Mouse (Mus musculus) MEL (cell line): ENCODE results near the gene Ptpra. TPM values are rescaled to one million over a fixed set of nuclear protein-coding genes. Genes with fewer than 3 reads are reported as not detected.

Experiments used
- DNase-seq: peaks from one replicate; pipeline ENCODE4 v3.0.0; 2011; ENCODE audit warnings: low read depth, low spot score
- H3K27ac ChIP-seq: 2 replicates; pipeline ENCODE4 v1.5.1; 2012; ENCODE audit warnings: low read depth, mild to moderate bottlenecking, control low read depth, low read length, moderate library complexity; ENCODE audit not compliant: control insufficient read depth
- H3K27me3 ChIP-seq, 2 experiments: fragments of 150-350 bp in 1 of 2; sonication (generic) in 1 of 2; 2 replicates each; pipeline ENCODE4 v1.6.1; 2012; ENCODE audit warnings: low read length in 2 of 2, mild to moderate bottlenecking in 2 of 2, improper control_type of control experiment in 1 of 2, moderate library complexity in 1 of 2; ENCODE audit not compliant: insufficient read depth in 2 of 2, control insufficient read depth in 1 of 2
- H3K36me3 ChIP-seq, 2 experiments: 2 replicates each; pipeline ENCODE4 v1.6.1; 2012 to 2014; ENCODE audit warnings: low read length in 2 of 2, improper control_type of control experiment in 1 of 2, inconsistent platforms in 1 of 2, mild to moderate bottlenecking in 1 of 2; ENCODE audit not compliant: insufficient read depth in 2 of 2, control insufficient read depth in 1 of 2
- H3K4me1 ChIP-seq, 2 experiments: fragments of 150-350 bp in 1 of 2; sonication (generic) in 1 of 2; 2 replicates each; pipeline ENCODE4 v1.6.1; 2012; ENCODE audit warnings: low read length in 2 of 2, improper control_type of control experiment in 1 of 2, mild to moderate bottlenecking in 1 of 2; ENCODE audit not compliant: insufficient read depth in 2 of 2, control insufficient read depth in 1 of 2
- H3K4me3 ChIP-seq, 2 experiments: fragments of 150-350 bp in 1 of 2; sonication (generic) in 1 of 2; 2 replicates each; pipeline ENCODE4 v1.5.1; 2012; ENCODE audit warnings: low read depth in 2 of 2, low read length in 2 of 2, mild to moderate bottlenecking in 2 of 2, moderate library complexity in 2 of 2, control low read depth in 1 of 2, improper control_type of control experiment in 1 of 2; ENCODE audit not compliant: control insufficient read depth in 1 of 2, insufficient read depth in 1 of 2
- H3K79me2 ChIP-seq: 2 replicates; pipeline ENCODE4 v1.6.1; 2012; ENCODE audit warnings: mild to moderate bottlenecking, low read length, moderate library complexity; ENCODE audit not compliant: control insufficient read depth, poor library complexity, insufficient read depth
- H3K9ac ChIP-seq: 2 replicates; pipeline ENCODE4 v1.6.1; 2012; ENCODE audit warnings: low read depth, mild to moderate bottlenecking, control low read depth, low read length, moderate library complexity; ENCODE audit not compliant: control insufficient read depth, poor library complexity, severe bottlenecking
- H3K9me3 ChIP-seq: fragments of 150-350 bp; sonication (generic); replicated peaks from 2 replicates; pipeline ENCODE4 v1.6.1; 2012; ENCODE audit warnings: mild to moderate bottlenecking, low read length, improper control_type of control experiment, moderate library complexity; ENCODE audit not compliant: insufficient read depth
- CHD1 ChIP-seq: IDR thresholded peaks from 2 replicates; pipeline ENCODE4 v1.6.1; 2012; ENCODE audit warnings: low read depth, mild to moderate bottlenecking, inconsistent platforms, low read length, improper control_type of control experiment
- CHD2 ChIP-seq: IDR thresholded peaks from 2 replicates; pipeline ENCODE4 v1.6.1; 2011; ENCODE audit warnings: low read length, improper control_type of control experiment
- CTCF ChIP-seq, 3 experiments: IDR thresholded peaks in 2 of 3; conservative IDR thresholded peaks in 1 of 3; 2 replicates each; pipeline ENCODE4 v1.5.1; 2011 to 2012; ENCODE audit warnings: low read length in 3 of 3, low read depth in 2 of 3, mild to moderate bottlenecking in 2 of 3, improper control_type of control experiment in 1 of 3, inconsistent platforms in 1 of 3, mixed read lengths in 1 of 3, moderate library complexity in 1 of 3; ENCODE audit not compliant: control insufficient read depth in 1 of 3, insufficient read depth in 1 of 3, poor library complexity in 1 of 3, severe bottlenecking in 1 of 3
- E2F4 ChIP-seq: IDR thresholded peaks from 2 replicates; pipeline ENCODE4 v1.6.1; 2011; ENCODE audit warnings: low read depth, low read length, improper control_type of control experiment, borderline replicate concordance
- ELF1 ChIP-seq: IDR thresholded peaks from 2 replicates; pipeline ENCODE4 v1.6.1; 2014; ENCODE audit warnings: low read depth, mild to moderate bottlenecking, inconsistent platforms, low read length, improper control_type of control experiment, moderate library complexity
- ETS1 ChIP-seq: IDR thresholded peaks from 2 replicates; pipeline ENCODE4 v1.6.1; 2012; ENCODE audit warnings: low read depth, mild to moderate bottlenecking, inconsistent platforms, low read length, improper control_type of control experiment, moderate library complexity
- GABPA ChIP-seq: IDR thresholded peaks from 2 replicates; pipeline ENCODE4 v1.6.1; 2012; ENCODE audit warnings: low read depth, mild to moderate bottlenecking, inconsistent platforms, low read length, improper control_type of control experiment, moderate library complexity
- GATA1 ChIP-seq: IDR thresholded peaks from 2 replicates; pipeline ENCODE4 v1.6.1; 2011; ENCODE audit warnings: low read depth, low read length, improper control_type of control experiment
- HCFC1 ChIP-seq: IDR thresholded peaks from 2 replicates; pipeline ENCODE4 v1.6.1; 2012; ENCODE audit warnings: low read depth, mild to moderate bottlenecking, inconsistent platforms, low read length, improper control_type of control experiment, moderate library complexity
- MEF2A ChIP-seq: IDR thresholded peaks from 2 replicates; pipeline ENCODE4 v1.6.1; 2014; ENCODE audit warnings: low read depth, mild to moderate bottlenecking, inconsistent platforms, low read length, improper control_type of control experiment; ENCODE audit not compliant: poor library complexity, insufficient replicate concordance, severe bottlenecking; ENCODE audit errors: extremely low read depth
- MXI1 ChIP-seq: IDR thresholded peaks from 2 replicates; pipeline ENCODE4 v1.6.1; 2011; ENCODE audit warnings: mild to moderate bottlenecking, low read depth, low read length, improper control_type of control experiment
- MYB ChIP-seq: IDR thresholded peaks from 2 replicates; pipeline ENCODE4 v1.6.1; 2011; ENCODE audit warnings: mild to moderate bottlenecking, low read depth, low read length, improper control_type of control experiment
- NRF1 ChIP-seq: IDR thresholded peaks from 2 replicates; pipeline ENCODE4 v1.6.1; 2014; ENCODE audit warnings: low read depth, mild to moderate bottlenecking, inconsistent platforms, low read length, improper control_type of control experiment, moderate library complexity; ENCODE audit not compliant: poor library complexity, insufficient read depth, severe bottlenecking
- POLR2AphosphoS2 ChIP-seq: IDR thresholded peaks from 2 replicates; pipeline ENCODE4 v1.6.1; 2011; ENCODE audit warnings: low read length, improper control_type of control experiment
- RAD21 ChIP-seq: IDR thresholded peaks from 2 replicates; pipeline ENCODE4 v1.6.1; 2011; ENCODE audit warnings: mild to moderate bottlenecking, low read depth, low read length, improper control_type of control experiment
- SMC3 ChIP-seq: IDR thresholded peaks from 2 replicates; pipeline ENCODE4 v1.6.1; 2011; ENCODE audit warnings: low read depth, low read length, improper control_type of control experiment
- TAL1 ChIP-seq: IDR thresholded peaks from 2 replicates; pipeline ENCODE4 v1.6.1; 2012; ENCODE audit warnings: mild to moderate bottlenecking, inconsistent platforms, low read length, moderate library complexity, mixed read lengths
- TCF12 ChIP-seq: IDR thresholded peaks from 2 replicates; pipeline ENCODE4 v1.6.1; 2014; ENCODE audit warnings: low read depth, mild to moderate bottlenecking, inconsistent platforms, low read length, improper control_type of control experiment, moderate library complexity
- USF2 ChIP-seq, 2 experiments: IDR thresholded peaks; 2 replicates each; pipeline ENCODE4 v1.6.1; 2011 to 2012; ENCODE audit warnings: improper control_type of control experiment in 2 of 2, low read length in 2 of 2, borderline replicate concordance in 1 of 2, inconsistent platforms in 1 of 2, low read depth in 1 of 2, mild to moderate bottlenecking in 1 of 2; ENCODE audit not compliant: insufficient read depth in 1 of 2
- ZC3H11A ChIP-seq: IDR thresholded peaks from 2 replicates; pipeline ENCODE4 v1.6.1; 2012; ENCODE audit warnings: low read depth, mild to moderate bottlenecking, inconsistent platforms, low read length, improper control_type of control experiment
- ZMIZ1 ChIP-seq: IDR thresholded peaks from 2 replicates; pipeline ENCODE4 v1.6.1; 2012; ENCODE audit warnings: low read depth, mild to moderate bottlenecking, inconsistent platforms, low read length, improper control_type of control experiment, moderate library complexity
- polyA plus RNA-seq, 2 experiments: library from polyadenylated mRNA; stranded (reverse) in 1 of 2; unstranded in 1 of 2; fragments of >175 nt in 1 of 2; fragments of >200 nt in 1 of 2; gene quantifications; 2 replicates each; pipeline versions ENCODE4 v1.2.1 to v1.2.4; 2012; ENCODE audit warnings: low replicate concordance in 2 of 2, low read depth in 1 of 2; ENCODE audit not compliant: insufficient read length in 2 of 2, insufficient read depth in 1 of 2, missing spikeins in 1 of 2
- total RNA-seq: library from RNA; depleted of rRNA; stranded (reverse); fragments of 300-350 nt; gene quantifications from 2 replicates; pipeline ENCODE4 v1.2.3, GENCODE M21; 2012

Ptpra gene
- total and polyA plus RNA-seq, 3 experiments: 28.1 to 68.3 TPM; not detected in 1

DNA sequence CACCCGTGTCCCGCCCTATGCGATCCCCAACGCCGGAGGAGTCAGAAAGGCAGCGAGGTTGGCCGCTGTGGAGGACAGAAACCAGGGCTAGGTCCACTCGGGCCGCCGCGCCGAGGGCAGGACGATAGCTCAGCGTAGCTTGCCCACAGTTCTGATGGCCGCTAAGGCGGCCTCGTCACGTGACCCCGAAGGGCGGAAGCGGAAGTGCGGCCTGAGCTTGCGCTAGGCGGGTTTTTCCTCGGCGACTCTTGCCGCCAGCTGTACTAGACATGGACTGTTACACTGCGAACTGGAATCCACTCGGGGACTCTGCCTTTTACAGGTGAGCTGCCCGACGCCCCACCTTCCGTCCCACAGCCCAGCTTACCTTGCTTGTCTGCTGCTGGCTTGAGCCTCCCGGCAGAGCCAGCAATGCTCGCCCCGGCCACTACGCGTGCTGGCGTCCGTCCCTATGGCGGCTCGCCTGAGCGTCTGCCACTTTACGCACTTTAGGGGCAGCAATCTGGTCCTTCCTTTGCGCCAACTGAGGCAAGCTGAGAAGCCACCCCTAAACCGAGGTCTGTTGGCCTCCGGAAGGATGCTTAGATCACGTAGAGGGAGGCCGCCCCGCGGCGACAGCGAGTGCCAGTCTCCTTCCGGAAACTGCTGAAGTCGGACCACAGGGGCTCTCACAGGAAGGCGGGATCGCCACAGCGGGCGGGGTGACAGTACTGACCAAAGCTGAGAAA is 25.8 kb upstream of the Ptpra start, which contains the start of the genes Vps16 and Pced1a (continued):
- TF ChIP-seq MYB (0 out of 2 replicates have a peak, but pooled peaks have one; percentile 19), CHD2 (no peak), MEF2A (no peak), SMC3 (no peak; the same call in 1 of the 2 replicates), ETS1 (no peak; the same call in 1 of the 2 replicates), NRF1 (peak; percentile 75), GABPA (no peak), MXI1 (peak; percentile 43), CHD1 (no peak), ELF1 (peak; percentile 99), USF2 (IDR thresholded peaks at IDR 0.05; ENCODE audit: borderline replicate concordance in 1 of 2, insufficient read depth in 1 of 2, low read depth in 1 of 2, low read length in 2 of 2) (peak; percentile 87 to 94)

- H3K27me3 ChIP-seq: no peaks in the 10 kb centered on the region
- no peaks in the 10 kb centered on the region for H3K9me3 ChIP-seq
- peaks cover 20 to 34% of the 10 kb centered on the region in 2 experiments for H3K4me1 ChIP-seq
- peak overlapping the region; percentile 92 for H3K9ac ChIP-seq
- H3K27ac ChIP-seq: peak overlapping the region; percentile 76
- peaks cover 1 to 37% of the 10 kb centered on the region in 2 experiments; a peak in 3 of 4 replicates for H3K36me3 ChIP-seq
- H3K4me3 ChIP-seq: peak overlapping the region; percentile 76 to 81
- H3K79me2 ChIP-seq: peaks cover 47% of the 10 kb centered on the region
- TF ChIP-seq MXI1: no peak
- TF ChIP-seq TAL1: no peak
- no peak for TF ChIP-seq MEF2A
- no peak for TF ChIP-seq ELF1
- TF ChIP-seq E2F4: no peak
- peak in 1 of 3 experiments; percentile 32; a peak in 2 of 6 replicates for TF ChIP-seq CTCF (IDR thresholded peaks at IDR 0.05 in 2 of 3, conservative IDR thresholded peaks at IDR 0.05 in 1 of 3; ENCODE audit: control insufficient read depth in 1 of 3, insufficient read depth in 1 of 3, low read depth in 2 of 3, low read length in 3 of 3, poor library complexity in 1 of 3, severe bottlenecking in 1 of 3)
- no peak for TF ChIP-seq POLR2AphosphoS2
- TF ChIP-seq SMC3: no peak
- TF ChIP-seq HCFC1: no peak
- TF ChIP-seq RAD21: peak; percentile 39
- no peak for TF ChIP-seq MYB
- no peak for TF ChIP-seq ZMIZ1
- no peak for TF ChIP-seq TCF12
- TF ChIP-seq ZC3H11A: 0 out of 2 replicates have a peak, but pooled peaks have one; percentile 18
- TF ChIP-seq GATA1: peak; percentile 12; the same call in 1 of the 2 replicates
- no peak for DNase-seq
These were observed 25.0 kb upstream of the Ptpra start for GRCm38 (mm10) chr2:130425112-130425511.
